Mouse (Mus musculus): Measurements from ENCODE around the gene Serpine2. TPM values are rescaled to one million over a fixed set of nuclear protein-coding genes. Genes with fewer than 3 reads are reported as not detected.

Serpine2 gene
- polyA plus RNA-seq, 1 experiment from 2014 or later, result 63.8 TPM

DNA sequence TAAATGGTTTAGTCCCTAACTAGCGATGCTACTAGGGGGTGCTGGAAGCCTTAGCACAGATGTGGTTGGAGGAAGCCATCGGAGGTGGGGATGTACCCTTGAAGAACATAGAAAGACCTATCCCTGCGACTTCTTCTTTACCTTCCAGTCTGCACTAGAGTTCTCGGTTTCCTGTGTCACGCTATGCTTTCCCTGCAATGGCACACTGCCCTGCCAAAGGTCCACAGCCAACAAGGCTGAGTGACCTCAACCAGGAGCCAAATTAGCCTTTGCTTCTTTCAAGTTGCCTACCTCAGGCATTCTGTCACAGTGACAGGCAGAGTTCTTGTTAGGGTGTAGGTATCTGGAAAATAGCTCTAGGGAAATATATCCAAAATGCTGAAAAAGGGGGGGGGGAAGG lies 104.6 kb downstream of the Serpine2 start:
- Histone ChIP-seq H3K4me2 (no peak overlapping the region), H3K9ac (ENCODE audit: low read length) (no peak overlapping the region), H3K4me1 (ENCODE audit: control insufficient read depth, insufficient read depth, low read length) (peaks cover 6% of the 10 kb centered on the region), H3K36me3 (ENCODE audit: control insufficient read depth, insufficient read depth, low read length) (no peaks in the 10 kb centered on the region), H3K4me3 (ENCODE audit: low read depth, low read length) (no peak overlapping the region), H3K9me3 (ENCODE audit: control insufficient read depth, low read length) (no peaks in the 10 kb centered on the region), H3K27me3 (ENCODE audit: control insufficient read depth, insufficient read depth, low read length) (no peaks in the 10 kb centered on the region), H3K27ac (ENCODE audit: low read depth, low read length) (no peak overlapping the region)
- DNase-seq (ENCODE audit: low spot score, missing footprints), result peak; percentile 66
- ATAC-seq (ENCODE audit: low FRiP score), result no peak
- 94% methylated on average over 5 of the region's 5 CpGs for WGBS

- peaks cover 3% of the 10 kb centered on the region; the same call in 1 of the 2 replicates for H3K4me1 ChIP-seq (ENCODE audit: control insufficient read depth, insufficient read depth, low read length)
- H3K9ac ChIP-seq (ENCODE audit: low read length), result no peak overlapping the region
- ATAC-seq (ENCODE audit: low FRiP score) (no peak), DNase-seq (ENCODE audit: low spot score, missing footprints) (peak; percentile 54)
- no peaks in the 10 kb centered on the region for H3K27me3 ChIP-seq (ENCODE audit: control insufficient read depth, insufficient read depth, low read length)
- H3K27ac ChIP-seq (ENCODE audit: low read depth, low read length), result no peak overlapping the region
- no peak overlapping the region for H3K4me2 ChIP-seq
- no peaks in the 10 kb centered on the region; the same call in 1 of the 2 replicates for H3K9me3 ChIP-seq (ENCODE audit: control insufficient read depth, low read length)
- 86% methylated on average over 2 of the region's 2 CpGs for WGBS
- H3K36me3 ChIP-seq (ENCODE audit: control insufficient read depth, insufficient read depth, low read length), result no peaks in the 10 kb centered on the region
- no peak overlapping the region for H3K4me3 ChIP-seq (ENCODE audit: low read depth, low read length)
Observed at GRCm38 (mm10) chr1:79755376-79755775, 105.6 kb downstream of the Serpine2 start.

GRCm38 (mm10) chr1:79754936-79755335 lies 106.0 kb downstream of the Serpine2 start:
- H3K4me1 ChIP-seq (ENCODE audit: control insufficient read depth, insufficient read depth, low read length), result peaks cover 3% of the 10 kb centered on the region; the same call in 1 of the 2 replicates
- no peaks in the 10 kb centered on the region for H3K27me3 ChIP-seq (ENCODE audit: control insufficient read depth, insufficient read depth, low read length)
- no peak for ATAC-seq (ENCODE audit: low FRiP score)
- no peak overlapping the region for H3K9ac ChIP-seq (ENCODE audit: low read length)
- DNase-seq (ENCODE audit: low spot score, missing footprints), result no peak
- no peaks in the 10 kb centered on the region; the same call in 1 of the 2 replicates for H3K9me3 ChIP-seq (ENCODE audit: control insufficient read depth, low read length)
- no peak overlapping the region for H3K27ac ChIP-seq (ENCODE audit: low read depth, low read length)
- H3K36me3 ChIP-seq (ENCODE audit: control insufficient read depth, insufficient read depth, low read length), result no peaks in the 10 kb centered on the region
- no peak overlapping the region for H3K4me2 ChIP-seq
- 90% methylated on average over 3 of the region's 3 CpGs for WGBS
- no peak overlapping the region for H3K4me3 ChIP-seq (ENCODE audit: low read depth, low read length)

DNA sequence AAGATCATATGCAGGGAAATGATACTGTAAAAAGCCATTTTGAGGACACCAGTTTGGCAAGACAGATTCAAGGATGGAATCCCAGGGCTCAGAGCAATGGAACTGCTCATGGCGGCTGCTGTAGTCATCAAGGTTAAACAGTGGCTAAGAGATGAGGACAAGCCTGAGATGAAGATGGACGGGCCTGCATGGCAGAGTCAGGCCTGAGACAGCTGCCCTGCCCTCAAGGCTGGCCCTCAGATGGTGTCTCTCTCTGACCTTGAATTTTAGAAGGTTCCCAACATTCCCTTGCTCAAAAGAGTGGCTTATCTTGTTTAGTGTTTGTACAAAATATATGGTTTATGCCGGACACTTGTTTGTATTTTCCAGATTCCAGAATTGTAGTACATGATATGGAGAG lies 107.5 kb downstream of the Serpine2 start:
- DNase-seq (ENCODE audit: low spot score, missing footprints), result peak; percentile 33
- 92% methylated on average over 3 of the region's 3 CpGs for WGBS
- Histone ChIP-seq H3K4me1 (ENCODE audit: control insufficient read depth, insufficient read depth, low read length) (no peaks in the 10 kb centered on the region), H3K9ac (ENCODE audit: low read length) (no peak overlapping the region), H3K27ac (ENCODE audit: low read depth, low read length) (no peak overlapping the region), H3K4me2 (no peak overlapping the region), H3K36me3 (ENCODE audit: control insufficient read depth, insufficient read depth, low read length) (no peaks in the 10 kb centered on the region), H3K4me3 (ENCODE audit: low read depth, low read length) (no peak overlapping the region), H3K9me3 (ENCODE audit: control insufficient read depth, low read length) (no peaks in the 10 kb centered on the region; the same call in 1 of the 2 replicates), H3K27me3 (ENCODE audit: control insufficient read depth, insufficient read depth, low read length) (no peaks in the 10 kb centered on the region)
- ATAC-seq (ENCODE audit: low FRiP score), result no peak

- Histone ChIP-seq H3K36me3 (ENCODE audit: control insufficient read depth, insufficient read depth, low read length) (no peaks in the 10 kb centered on the region), H3K4me3 (ENCODE audit: low read depth, low read length) (no peak overlapping the region), H3K9me3 (ENCODE audit: control insufficient read depth, low read length) (no peaks in the 10 kb centered on the region; the same call in 1 of the 2 replicates), H3K4me2 (no peak overlapping the region), H3K4me1 (ENCODE audit: control insufficient read depth, insufficient read depth, low read length) (no peaks in the 10 kb centered on the region), H3K9ac (ENCODE audit: low read length) (no peak overlapping the region), H3K27ac (ENCODE audit: low read depth, low read length) (no peak overlapping the region), H3K27me3 (ENCODE audit: control insufficient read depth, insufficient read depth, low read length) (no peaks in the 10 kb centered on the region)
- whole genome bisulfite sequencing, result 87% methylated on average over 4 of the region's 4 CpGs
- ATAC-seq (ENCODE audit: low FRiP score) (no peak), DNase-seq (ENCODE audit: low spot score, missing footprints) (no peak)
Observed at GRCm38 (mm10) chr1:79752714-79753340, 108.2 kb downstream of the Serpine2 start.

DNA sequence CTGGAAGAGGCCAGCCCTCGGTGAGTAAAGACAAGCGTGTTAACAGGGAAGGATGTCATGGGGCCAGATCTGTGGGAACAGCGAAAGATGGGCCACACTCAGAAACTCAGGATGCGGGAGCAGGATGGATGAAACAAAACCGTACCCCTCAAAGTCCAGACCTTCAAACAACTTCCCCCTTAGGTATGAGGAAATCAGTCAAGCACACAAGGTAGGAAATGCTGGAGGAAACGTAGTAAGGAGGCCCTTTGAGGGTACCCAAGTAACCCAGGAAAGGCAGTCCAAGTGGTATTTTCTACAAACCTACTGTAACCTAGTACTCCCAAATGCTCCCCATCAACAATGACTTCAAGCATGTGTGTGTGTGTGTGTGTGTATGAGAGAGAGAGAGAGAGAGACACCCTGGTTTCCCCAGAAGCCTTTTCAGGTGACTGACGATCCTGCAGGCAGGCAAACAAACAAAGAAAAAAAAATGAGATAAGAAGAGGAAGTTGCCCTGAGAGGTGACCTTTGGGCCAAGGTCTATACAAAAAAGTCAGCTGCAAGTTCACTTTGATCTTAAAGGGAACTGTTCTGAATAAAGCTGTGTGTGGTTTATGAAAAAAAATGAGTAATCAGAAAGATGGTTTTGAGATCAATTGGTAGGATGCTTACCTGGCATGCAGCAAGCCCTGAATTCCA lies 108.8 kb downstream of the Serpine2 start:
- H3K9me3 ChIP-seq (ENCODE audit: control insufficient read depth, low read length), result no peaks in the 10 kb centered on the region; the same call in 1 of the 2 replicates
- H3K27ac ChIP-seq (ENCODE audit: low read depth, low read length), result no peak overlapping the region
- H3K36me3 ChIP-seq (ENCODE audit: control insufficient read depth, insufficient read depth, low read length), result no peaks in the 10 kb centered on the region
- WGBS, result 87% methylated on average over 7 of the region's 7 CpGs
- H3K4me3 ChIP-seq (ENCODE audit: low read depth, low read length), result no peak overlapping the region
- H3K4me2 ChIP-seq, result no peak overlapping the region
- H3K9ac ChIP-seq (ENCODE audit: low read length), result no peak overlapping the region
- H3K4me1 ChIP-seq (ENCODE audit: control insufficient read depth, insufficient read depth, low read length), result no peaks in the 10 kb centered on the region
- no peak for ATAC-seq (ENCODE audit: low FRiP score)
- no peaks in the 10 kb centered on the region for H3K27me3 ChIP-seq (ENCODE audit: control insufficient read depth, insufficient read depth, low read length)
- DNase-seq (ENCODE audit: low spot score, missing footprints), result no peak

GRCm38 (mm10) chr1:79751186-79751585 lies 109.8 kb downstream of the Serpine2 start:
- peak; percentile 56 for DNase-seq (ENCODE audit: low spot score, missing footprints)
- no peak overlapping the region for H3K4me3 ChIP-seq (ENCODE audit: low read depth, low read length)
- WGBS, result 92% methylated on average over 5 of the region's 5 CpGs
- H3K4me2 ChIP-seq, result no peak overlapping the region
- H3K27me3 ChIP-seq (ENCODE audit: control insufficient read depth, insufficient read depth, low read length), result no peaks in the 10 kb centered on the region
- ATAC-seq (ENCODE audit: low FRiP score), result no peak
- H3K36me3 ChIP-seq (ENCODE audit: control insufficient read depth, insufficient read depth, low read length), result no peaks in the 10 kb centered on the region
- no peaks in the 10 kb centered on the region; the same call in 1 of the 2 replicates for H3K9me3 ChIP-seq (ENCODE audit: control insufficient read depth, low read length)
- H3K9ac ChIP-seq (ENCODE audit: low read length), result no peak overlapping the region
- H3K4me1 ChIP-seq (ENCODE audit: control insufficient read depth, insufficient read depth, low read length), result no peaks in the 10 kb centered on the region
- H3K27ac ChIP-seq (ENCODE audit: low read depth, low read length), result no peak overlapping the region

DNA sequence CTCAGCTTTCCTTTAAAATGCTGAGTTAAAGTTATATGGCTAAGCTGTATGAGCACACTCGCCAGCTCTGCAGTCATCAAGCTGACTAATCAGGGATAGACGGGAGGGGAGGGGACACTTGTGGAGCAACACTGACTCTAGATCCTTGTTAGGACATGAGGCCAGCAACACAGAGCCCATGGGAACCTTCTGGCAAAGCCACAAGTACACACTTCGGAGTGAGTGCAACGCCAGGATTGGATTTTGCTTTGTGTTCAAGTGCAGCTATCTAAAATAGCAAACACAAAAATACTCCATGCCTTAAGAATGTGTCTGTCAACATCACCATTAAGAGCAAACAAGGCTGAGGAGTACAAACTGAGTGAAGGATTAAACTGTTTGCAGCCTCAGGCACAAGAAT lies 114.9 kb downstream of the Serpine2 start:
- no peak for ATAC-seq (ENCODE audit: low FRiP score)
- Histone ChIP-seq H3K27ac (ENCODE audit: low read depth, low read length) (no peak overlapping the region), H3K4me2 (no peak overlapping the region), H3K27me3 (ENCODE audit: control insufficient read depth, insufficient read depth, low read length) (no peaks in the 10 kb centered on the region), H3K9ac (ENCODE audit: low read length) (no peak overlapping the region), H3K36me3 (ENCODE audit: control insufficient read depth, insufficient read depth, low read length) (no peaks in the 10 kb centered on the region), H3K9me3 (ENCODE audit: control insufficient read depth, low read length) (no peaks in the 10 kb centered on the region; the same call in 1 of the 2 replicates), H3K4me3 (ENCODE audit: low read depth, low read length) (no peak overlapping the region), H3K4me1 (ENCODE audit: control insufficient read depth, insufficient read depth, low read length) (no peaks in the 10 kb centered on the region)
- DNase-seq (ENCODE audit: low spot score, missing footprints), result peak; percentile 62
- WGBS, result 90% methylated on average over 4 of the region's 4 CpGs

All from midbrain, embryonic 11.5 days (tissue).